Mouse (Mus musculus) heart, adult 2 months (tissue): ENCODE measurements at regions not wholly inside any gene's neighbourhood (a gene's known extent, or its start where the extent isn't known, plus 50 kb on each side); places are given as distances from the start of the nearest gene placed in this dataset.
"Not testable (repeated sequence)": the region's sequence is repeated elsewhere in the genome, so short reads cannot be mapped to it uniquely, and the experiment has no call there.

Experiments
- DNase-seq, 2 experiments: peaks; one replicate each; pipeline ENCODE4 v3.0.0; 2021
- H3K27ac ChIP-seq: fragments of 200-600 bp; 2 replicates; pipeline ENCODE4 v1.8.1; 2022
- H3K27me3 ChIP-seq: fragments of 200-500 bp; 2 replicates; pipeline ENCODE4 v1.6.1; 2012; ENCODE audit warnings: mild to moderate bottlenecking, low read length, inconsistent platforms, mixed read lengths; ENCODE audit not compliant: control insufficient read depth, insufficient read depth
- H3K36me3 ChIP-seq: fragments of 200-500 bp; 2 replicates; pipeline ENCODE4 v1.6.1; 2012; ENCODE audit warnings: low read length, inconsistent platforms; ENCODE audit not compliant: control insufficient read depth, insufficient read depth
- H3K4me1 ChIP-seq: fragments of 200-500 bp; 2 replicates; pipeline ENCODE4 v1.6.1; 2011; ENCODE audit warnings: low read length; ENCODE audit not compliant: control insufficient read depth, insufficient read depth
- H3K4me3 ChIP-seq: fragments of 200-600 bp; 2 replicates; pipeline ENCODE4 v1.8.1; 2022
- H3K79me2 ChIP-seq: fragments of 200-500 bp; replicated peaks from 2 replicates; pipeline ENCODE4 v1.6.1; 2012; ENCODE audit warnings: mild to moderate bottlenecking, inconsistent platforms, low read length, moderate library complexity, mixed read lengths; ENCODE audit not compliant: control insufficient read depth, insufficient read depth
- H3K9ac ChIP-seq: fragments of 200-500 bp; 2 replicates; pipeline ENCODE4 v1.6.1; 2012; ENCODE audit warnings: low read depth, mild to moderate bottlenecking, control low read depth, inconsistent platforms, low read length, mixed read lengths
- CTCF ChIP-seq: fragments of 200-600 bp; IDR thresholded peaks from 2 replicates; pipeline ENCODE4 v1.8.1; 2022; ENCODE audit warnings: antibody characterized with exemption, mild to moderate bottlenecking, moderate library complexity
- EP300 ChIP-seq: fragments of 200-500 bp; IDR thresholded peaks from 2 replicates; pipeline ENCODE4 v1.6.1; 2011; ENCODE audit warnings: low read depth, low read length, control low read depth; ENCODE audit not compliant: insufficient read depth
- POLR2A ChIP-seq: fragments of 200-500 bp; IDR thresholded peaks from 2 replicates; pipeline ENCODE4 v1.6.1; 2011; ENCODE audit warnings: mild to moderate bottlenecking, low read depth, low read length, control low read depth; ENCODE audit not compliant: insufficient read depth
- WGBS: fragments of 180-500 bp; shearing (Covaris S2); methylation state at CpG from one replicate; pipeline ENCODE4 v1.1.7; 2018; 5-methylcytosine and 5-hydroxymethylcytosine counted together
- intact Hi-C: fragments of 180-260 bp; cut with DNase I; formaldehyde crosslinking; loops from one replicate; pipeline ENCODE4 v1.15.1; 2025

DNA sequence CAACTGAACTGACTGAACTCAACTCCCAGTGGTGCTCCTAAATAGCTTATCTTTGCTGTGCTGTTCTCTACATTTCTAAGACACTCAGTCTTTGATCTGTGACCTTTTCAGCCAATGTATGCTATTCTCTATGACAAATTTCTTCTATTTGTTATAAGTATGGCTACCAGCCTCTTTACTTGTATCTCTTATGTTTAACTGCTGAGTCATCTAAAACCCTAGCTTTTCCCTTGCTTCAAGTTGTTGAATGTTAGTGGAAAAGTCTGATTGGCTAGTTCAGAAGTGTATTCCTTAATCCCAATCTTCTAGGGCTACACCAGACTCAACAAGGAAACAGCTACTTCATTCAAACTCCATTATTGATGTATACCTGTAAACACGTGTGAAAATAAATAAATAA, 201.0 kb downstream of the Car8 start:
- 92% methylated on average over 1 of the region's 1 CpGs for WGBS
- H3K79me2 ChIP-seq = no peaks in the 10 kb centered on the region
- H3K9ac ChIP-seq = no peak overlapping the region
- no peaks in the 10 kb centered on the region for H3K27me3 ChIP-seq
- no peak for DNase-seq
- H3K4me3 ChIP-seq = no peak overlapping the region
- intact Hi-C loops = no loop called here
- H3K27ac ChIP-seq = no peak overlapping the region
- no peaks in the 10 kb centered on the region for H3K36me3 ChIP-seq
- no peak for TF ChIP-seq CTCF
- no peak for TF ChIP-seq EP300
- no peak for TF ChIP-seq POLR2A
- no peaks in the 10 kb centered on the region for H3K4me1 ChIP-seq

DNA sequence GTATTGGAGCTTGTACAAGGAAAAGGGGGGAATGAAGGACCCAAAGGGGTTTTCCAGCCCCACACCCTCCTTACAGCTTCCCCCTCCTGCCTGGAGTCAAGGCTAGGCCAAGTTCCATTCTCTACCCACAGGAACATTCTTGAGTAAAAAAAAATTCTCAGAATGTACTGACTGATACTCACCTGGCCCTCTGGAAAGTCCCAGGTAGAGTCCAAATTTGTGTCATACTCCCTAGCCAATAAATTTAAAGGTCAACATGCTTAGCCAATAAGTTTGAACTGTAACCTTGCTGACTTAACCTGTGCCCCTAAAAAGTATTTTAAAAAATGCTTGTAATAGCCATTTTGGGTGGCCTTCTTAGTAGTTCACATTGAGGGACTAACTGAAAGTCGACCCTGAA, 205.4 kb downstream of the Car8 start:
- DNase-seq, H3K36me3 ChIP-seq, H3K4me3 ChIP-seq, H3K4me1 ChIP-seq, H3K27ac ChIP-seq, intact Hi-C loops, H3K79me2 ChIP-seq, H3K9ac ChIP-seq, H3K27me3 ChIP-seq: not testable (repeated sequence)
- 73% methylated on average over 1 of the region's 1 CpGs for WGBS

DNA sequence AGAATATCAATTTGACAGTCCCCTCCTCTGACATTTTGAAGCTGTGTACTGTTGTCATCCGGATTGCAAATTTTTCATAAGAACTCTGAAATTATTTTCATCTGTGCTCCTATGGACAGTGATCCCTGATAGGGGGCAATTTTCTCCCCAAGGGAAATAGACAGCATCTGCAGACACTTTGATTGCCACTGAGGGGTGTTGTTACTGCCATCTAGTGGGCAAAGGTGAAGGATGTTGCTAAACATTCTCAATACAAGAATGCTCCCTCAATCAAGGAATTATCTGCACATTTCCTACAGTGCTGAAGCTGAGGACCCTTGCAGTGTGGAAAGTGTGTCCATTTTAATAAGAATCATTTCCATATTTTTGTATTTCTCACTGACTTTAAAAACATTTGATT, 233.7 kb downstream of the Car8 start:
- Histone ChIP-seq H3K36me3 (no peaks in the 10 kb centered on the region), H3K4me1 (no peaks in the 10 kb centered on the region), H3K27me3 (no peaks in the 10 kb centered on the region), H3K4me3 (no peak overlapping the region), H3K27ac (no peak overlapping the region), H3K79me2 (no peaks in the 10 kb centered on the region), H3K9ac (no peak overlapping the region)
- peak; percentile 87 for TF ChIP-seq CTCF
- no peak for TF ChIP-seq POLR2A
- DNase-seq = no peak
- intact Hi-C loops = loop anchor here (2.0 to 5.0 kb wide), 2 partner anchors 362 to 1444 kb away; no protein-coding TSS in a partner anchor
- WGBS = 17% methylated on average over 1 of the region's 1 CpGs

DNA sequence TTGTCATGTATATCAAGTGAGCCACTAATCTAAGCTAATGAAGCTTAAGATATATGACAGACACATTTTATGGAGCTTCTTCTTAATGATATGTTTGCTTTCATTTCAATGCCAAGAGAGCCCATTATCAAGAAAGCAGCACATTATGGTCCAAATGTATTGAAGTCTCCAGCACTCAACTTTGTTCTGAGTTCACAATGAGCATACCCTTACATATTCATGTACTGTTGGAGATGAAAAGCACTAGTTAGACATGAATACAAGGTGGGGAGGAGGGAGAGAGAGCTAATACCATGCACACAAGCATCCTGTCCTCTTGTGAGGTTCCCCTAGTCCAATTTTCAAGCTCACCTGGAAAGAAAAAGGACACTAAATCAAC, 241.3 kb downstream of the Car8 start:
- H3K79me2 ChIP-seq = no peaks in the 10 kb centered on the region
- H3K36me3 ChIP-seq = no peaks in the 10 kb centered on the region
- no peak overlapping the region for H3K9ac ChIP-seq
- H3K4me3 ChIP-seq = no peak overlapping the region
- H3K4me1 ChIP-seq = no peaks in the 10 kb centered on the region; the same call in 1 of the 2 replicates
- H3K27me3 ChIP-seq = no peaks in the 10 kb centered on the region
- DNase-seq = no peak
- no peak for TF ChIP-seq EP300
- no peak for TF ChIP-seq CTCF
- TF ChIP-seq POLR2A = no peak
- H3K27ac ChIP-seq = no peak overlapping the region
- intact Hi-C loops = no loop called here

DNA sequence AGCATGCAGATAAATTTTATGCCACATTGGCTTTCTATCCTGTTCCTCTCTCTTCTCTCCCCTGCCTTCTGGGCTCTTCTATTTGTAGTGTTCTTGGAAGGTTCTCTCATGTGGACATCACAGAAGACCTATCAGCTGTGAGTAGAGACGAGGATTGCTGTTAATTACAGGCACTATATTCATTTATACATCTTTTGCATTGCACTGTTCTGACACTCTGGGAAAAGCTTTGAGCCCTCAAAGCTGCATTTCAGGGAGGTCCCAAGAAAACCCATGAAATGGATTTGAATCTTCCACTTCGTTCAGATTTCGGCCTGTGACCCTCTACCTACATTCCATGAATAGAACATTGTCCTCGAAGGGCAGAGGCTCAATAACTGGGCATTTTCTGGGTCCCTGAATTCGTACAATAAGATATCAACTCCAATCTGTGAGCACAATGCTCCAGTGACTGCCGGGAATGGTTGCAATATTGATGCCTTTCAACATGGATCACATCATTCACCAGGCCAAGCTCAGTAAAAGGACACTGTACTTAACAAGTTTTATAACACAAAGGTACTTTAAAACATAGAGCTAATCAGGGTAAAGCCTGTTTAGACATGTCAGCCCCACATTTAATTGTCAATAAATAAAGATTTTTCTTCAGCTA, 241.8 kb downstream of the Car8 start:
- Histone ChIP-seq H3K36me3 (no peaks in the 10 kb centered on the region), H3K79me2 (no peaks in the 10 kb centered on the region), H3K4me1 (no peaks in the 10 kb centered on the region; the same call in 1 of the 2 replicates), H3K9ac (no peak overlapping the region), H3K4me3 (no peak overlapping the region), H3K27me3 (no peaks in the 10 kb centered on the region), H3K27ac (no peak overlapping the region)
- no peak for DNase-seq
- intact Hi-C loops = no loop called here
- 72% methylated on average over 6 of the region's 6 CpGs for WGBS
- TF ChIP-seq CTCF (no peak), EP300 (no peak), POLR2A (no peak)

DNA sequence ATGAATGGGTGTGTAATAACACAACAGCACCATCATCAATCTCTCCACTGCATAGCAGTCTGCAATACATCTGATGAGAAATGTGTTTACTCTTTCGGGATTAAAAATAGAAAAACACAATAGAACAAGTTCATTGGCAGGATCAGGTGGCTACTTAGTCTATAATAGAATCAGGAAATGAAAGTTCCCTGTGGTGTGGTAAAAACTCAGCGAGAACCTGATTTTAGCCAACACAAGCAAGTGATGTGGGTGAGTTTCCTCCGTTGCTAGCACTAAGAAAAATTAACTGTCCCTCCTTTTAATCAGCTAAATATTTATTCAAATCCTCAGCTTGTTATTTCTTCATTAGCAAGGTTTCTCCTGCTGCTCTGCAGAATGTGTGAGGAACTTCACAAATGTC, 245.9 kb downstream of the Car8 start:
- intact Hi-C loops = no loop called here
- no peaks in the 10 kb centered on the region for H3K36me3 ChIP-seq
- H3K4me3 ChIP-seq = no peak overlapping the region
- H3K9ac ChIP-seq = no peak overlapping the region
- TF ChIP-seq POLR2A (no peak), CTCF (no peak), EP300 (no peak)
- 29% methylated on average over 3 of the region's 3 CpGs for WGBS
- no peak overlapping the region for H3K27ac ChIP-seq
- H3K27me3 ChIP-seq = no peaks in the 10 kb centered on the region
- H3K79me2 ChIP-seq = no peaks in the 10 kb centered on the region
- H3K4me1 ChIP-seq = no peaks in the 10 kb centered on the region; the same call in 1 of the 2 replicates
- DNase-seq = no peak
